Mouse (Mus musculus) naive thymus-derived CD4-positive, alpha-beta T cell, adult 2 months (primary cell): ENCODE data around the gene Wdr75.

ENCODE experiments used
- DNase-seq: peaks from one replicate; pipeline ENCODE4 v3.0.0-alpha.2; 2011; ENCODE audit warnings: low read depth

Wdr75 gene

DNA sequence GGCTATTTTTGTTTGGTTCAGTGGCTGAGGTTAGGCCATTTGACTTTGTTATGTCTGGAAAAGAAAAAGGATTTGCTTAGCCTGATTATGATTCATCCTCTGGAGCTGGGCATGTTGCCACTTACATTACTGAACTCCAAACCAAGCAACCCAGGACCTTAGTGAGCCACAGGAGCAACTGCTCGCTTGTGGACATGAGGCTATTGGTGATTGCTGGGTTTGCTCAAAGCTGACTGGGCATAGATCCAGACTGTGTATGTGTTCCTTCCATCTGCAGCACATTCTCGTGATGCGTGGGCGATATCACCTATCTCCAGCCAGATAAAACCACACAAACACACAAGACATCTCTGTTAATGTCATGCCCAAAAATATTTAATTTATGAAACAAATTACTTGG, 42.8 kb downstream of the Wdr75 start:
- no peak for DNase-seq

DNA sequence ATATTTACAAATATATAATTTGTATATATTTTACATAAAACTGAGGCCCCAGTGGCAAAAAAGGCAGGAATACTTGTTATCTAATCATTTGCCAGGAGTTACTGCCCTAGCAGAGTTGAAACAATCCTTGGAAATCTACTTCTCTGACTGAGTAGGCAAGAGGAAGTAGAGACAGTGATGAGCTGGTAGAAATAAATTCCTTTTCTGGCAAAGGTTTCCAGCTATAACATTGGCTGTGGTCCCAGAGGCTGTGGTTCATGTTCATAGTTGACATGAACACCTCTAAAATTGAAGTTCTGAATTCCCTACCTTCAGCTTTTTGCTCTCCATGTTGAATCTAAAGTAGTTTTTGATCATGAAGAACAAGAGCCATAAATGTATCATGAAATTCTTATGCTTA, 43.3 kb downstream of the Wdr75 start:
- DNase-seq: no peak

DNA sequence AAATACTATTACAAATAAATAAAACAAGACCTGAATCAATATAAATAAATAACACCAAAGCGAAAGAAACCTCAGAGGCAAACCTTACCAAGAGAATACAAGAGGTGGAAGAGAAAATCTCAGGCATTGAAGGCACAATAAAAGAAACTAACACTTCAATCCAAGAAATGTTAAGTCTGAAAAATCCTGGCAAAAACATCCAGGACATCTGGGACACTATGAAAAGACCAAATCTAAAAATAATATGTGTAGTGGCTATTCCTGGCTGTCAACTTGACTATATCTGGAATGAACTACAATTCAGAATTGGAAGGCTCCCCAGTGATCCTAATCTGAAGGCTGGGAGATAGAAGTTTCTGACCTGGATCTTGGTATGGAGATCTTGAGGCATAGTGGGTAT, 50.5 kb downstream of the Wdr75 start:
- DNase-seq: no peak

DNA sequence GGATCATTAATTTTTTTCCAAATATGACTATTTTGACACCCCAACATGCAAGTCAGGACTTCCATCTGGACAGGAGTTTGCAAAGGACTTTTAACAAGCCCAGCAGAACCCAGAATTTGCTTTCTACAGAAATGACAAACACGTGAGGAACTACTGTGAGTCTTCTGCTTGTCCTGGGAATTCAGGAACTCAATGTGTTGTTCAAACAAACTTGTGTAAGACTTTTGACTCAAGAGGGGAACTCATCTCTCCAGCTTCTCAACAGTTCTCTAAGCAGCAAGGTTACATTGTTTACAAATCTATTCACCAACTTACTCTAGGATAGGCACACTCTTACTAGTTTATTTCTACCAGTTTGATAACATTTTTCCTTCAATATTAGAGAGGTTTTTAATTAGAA, 63.1 kb downstream of the Wdr75 start:
- no peak for DNase-seq

DNA sequence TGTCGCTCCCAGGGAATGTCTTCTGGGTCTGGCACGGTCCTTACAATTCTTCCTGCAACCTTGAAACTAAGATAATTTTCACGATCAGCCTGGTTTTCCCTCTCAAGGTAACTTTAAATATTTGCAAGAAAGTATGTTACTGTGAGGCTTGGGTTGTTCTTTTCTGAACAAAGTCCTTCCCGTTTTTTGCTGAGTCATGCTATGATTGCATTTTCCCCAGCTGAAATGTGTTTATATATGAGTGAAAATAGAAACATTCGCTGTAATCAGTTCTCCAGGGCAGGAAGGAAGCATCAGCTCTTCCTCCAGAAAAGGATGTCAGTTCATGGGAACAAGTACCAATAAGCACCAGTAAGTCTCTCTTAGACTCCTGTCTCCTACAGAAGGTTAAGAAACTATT, 65.4 kb downstream of the Wdr75 start:
- no peak for DNase-seq

DNA sequence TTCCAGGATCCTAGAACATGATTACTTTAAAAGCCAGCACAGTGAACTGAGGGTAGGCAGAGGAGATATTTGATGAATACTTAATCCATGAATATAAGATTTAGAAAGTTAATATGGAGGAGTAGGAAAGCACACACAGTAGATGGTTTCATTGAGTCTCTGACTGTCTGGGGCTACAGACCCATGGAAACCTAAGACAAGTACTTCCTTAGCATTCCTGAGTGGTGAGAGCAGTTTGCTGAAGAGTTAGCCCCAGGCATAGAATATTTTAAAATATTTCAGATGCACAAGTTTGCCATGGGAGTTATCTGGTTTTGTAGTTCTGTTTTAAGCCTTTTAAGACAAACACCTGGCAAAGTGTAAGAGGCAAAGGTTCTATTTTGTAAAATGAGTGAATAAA, 66.2 kb downstream of the Wdr75 start:
- DNase-seq: no peak

DNA sequence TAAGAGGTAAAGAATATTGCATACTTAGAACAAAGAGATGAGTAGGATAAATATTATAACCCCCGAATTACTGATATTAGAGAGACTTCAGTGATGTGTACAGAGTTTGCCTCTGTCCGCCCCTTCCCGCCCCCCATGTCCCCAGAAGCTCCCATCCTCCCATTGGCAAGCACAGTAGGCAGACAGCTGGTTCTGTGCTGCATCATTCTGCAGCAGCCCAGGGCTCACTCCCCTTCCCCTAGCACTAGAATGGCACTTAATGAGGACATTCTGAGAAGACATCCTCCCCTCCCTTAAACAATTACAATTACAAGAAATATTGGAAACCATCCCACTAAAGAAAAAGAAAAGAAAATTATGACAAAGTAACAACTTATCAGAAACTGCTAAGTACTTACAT, 68.7 kb downstream of the Wdr75 start:
- DNase-seq: no peak

DNA sequence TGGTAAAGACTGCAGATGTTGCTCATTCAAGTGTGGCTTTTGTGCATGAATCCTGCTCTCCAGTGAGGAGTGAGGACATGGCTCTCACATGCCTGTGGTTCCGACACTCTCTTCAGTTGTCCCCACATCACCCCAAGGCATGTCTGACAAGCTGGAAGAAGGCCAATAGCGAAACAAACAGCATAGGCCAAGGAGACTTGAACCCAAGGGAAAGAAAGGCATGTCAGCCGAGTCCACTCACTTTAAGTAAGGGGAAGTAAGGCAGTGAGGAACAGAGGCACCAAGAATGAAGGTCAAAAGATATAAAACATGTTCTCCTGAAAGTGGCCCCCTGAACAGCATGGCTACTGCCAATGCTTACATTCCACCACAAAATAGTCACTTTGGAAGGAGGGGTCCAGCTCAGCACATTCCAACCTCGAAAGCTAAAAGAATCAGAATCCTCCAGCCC, 69.6 kb downstream of the Wdr75 start:
- DNase-seq: no peak

DNA sequence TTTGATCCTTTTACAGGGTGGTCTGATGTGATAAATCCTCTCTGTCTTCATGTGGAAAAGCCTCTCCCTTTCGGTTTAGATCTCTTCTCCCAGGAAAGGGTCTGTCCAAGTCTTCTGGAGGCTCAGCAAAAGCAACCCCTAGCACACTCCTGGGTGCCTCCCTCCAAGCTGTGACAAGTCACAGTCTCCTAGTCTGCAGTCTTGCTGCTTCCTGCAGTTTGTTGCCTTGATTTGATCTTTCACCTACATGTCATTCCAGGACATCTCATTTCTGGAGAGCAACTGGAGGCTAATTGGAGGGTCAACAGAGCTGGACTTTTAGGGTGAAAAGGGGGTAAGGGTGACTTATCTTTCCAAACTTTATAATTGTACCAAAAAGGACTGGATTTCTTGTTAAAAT, 70.3 kb downstream of the Wdr75 start:
- no peak for DNase-seq

DNA sequence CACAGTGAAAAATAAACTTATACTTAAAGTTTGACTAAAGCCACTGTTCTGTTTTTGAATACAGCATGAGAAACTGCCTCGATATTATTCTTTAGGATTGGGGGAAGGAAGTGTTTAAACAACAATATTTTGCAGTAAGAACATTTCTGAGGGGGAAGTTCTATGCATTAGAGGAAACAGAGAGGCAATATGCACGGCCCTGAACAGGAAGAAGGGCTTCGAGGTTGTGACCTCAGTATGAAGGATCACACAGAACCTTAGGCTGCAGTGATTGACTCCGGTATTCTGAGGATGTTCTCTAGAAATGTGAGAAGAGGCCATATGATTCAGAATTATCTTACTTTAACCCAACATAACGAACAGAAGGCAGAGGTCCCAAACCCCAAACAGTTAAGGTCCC, 70.8 kb downstream of the Wdr75 start:
- no peak for DNase-seq

DNA sequence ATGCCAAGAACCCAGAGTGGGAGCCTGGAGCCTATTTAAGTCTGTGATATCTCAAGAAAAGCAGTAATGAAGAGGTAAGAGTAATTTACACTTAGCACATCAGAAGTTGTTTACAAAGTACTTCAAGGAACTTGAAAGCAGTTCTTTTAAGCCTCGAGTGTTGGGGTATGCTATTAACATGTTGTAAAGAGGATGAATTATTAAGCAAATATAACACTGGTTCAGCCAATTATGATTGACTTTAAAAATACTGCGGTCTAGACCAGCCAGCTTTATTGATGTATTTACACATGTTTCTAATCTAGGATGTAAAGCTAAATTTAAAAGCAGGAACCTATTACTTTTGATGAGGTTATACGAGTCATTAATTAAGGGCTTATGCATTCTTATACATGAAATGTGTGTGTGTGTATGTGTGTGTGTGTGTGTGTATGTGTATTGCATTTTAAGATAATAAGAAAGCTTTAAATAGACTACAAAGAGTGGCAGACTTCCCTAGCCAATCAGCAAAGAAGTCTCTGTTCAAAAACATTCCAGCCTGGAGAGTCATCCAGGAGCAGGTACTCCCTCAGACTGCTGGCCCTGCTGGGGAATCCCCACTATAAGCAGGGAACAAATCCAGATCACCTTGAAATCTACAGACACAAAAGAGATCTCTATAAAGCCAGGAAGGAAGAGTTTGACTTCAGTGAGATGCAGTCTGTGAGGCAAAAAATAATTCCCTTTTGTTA, 71.5 kb downstream of the Wdr75 start:
- DNase-seq: no peak

DNA sequence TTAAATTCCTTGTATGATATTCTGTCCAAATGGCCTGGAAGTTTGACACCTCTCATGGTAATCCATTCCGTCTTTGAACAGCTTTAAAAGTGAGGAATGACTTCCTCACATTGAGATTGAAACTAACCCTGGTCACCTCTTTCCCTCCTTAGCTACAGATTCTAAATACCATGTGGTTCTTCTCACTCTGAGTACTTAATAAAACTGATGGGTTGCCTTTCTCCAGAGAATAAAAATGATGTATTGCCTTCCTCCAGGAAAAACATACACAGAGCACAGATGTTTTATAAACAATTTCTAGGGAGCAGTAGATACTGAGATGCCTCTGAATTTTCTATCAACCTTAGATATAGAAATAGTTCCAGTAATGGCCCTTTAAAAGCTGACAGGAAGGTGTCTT, 73.1 kb downstream of the Wdr75 start:
- no peak for DNase-seq

DNA sequence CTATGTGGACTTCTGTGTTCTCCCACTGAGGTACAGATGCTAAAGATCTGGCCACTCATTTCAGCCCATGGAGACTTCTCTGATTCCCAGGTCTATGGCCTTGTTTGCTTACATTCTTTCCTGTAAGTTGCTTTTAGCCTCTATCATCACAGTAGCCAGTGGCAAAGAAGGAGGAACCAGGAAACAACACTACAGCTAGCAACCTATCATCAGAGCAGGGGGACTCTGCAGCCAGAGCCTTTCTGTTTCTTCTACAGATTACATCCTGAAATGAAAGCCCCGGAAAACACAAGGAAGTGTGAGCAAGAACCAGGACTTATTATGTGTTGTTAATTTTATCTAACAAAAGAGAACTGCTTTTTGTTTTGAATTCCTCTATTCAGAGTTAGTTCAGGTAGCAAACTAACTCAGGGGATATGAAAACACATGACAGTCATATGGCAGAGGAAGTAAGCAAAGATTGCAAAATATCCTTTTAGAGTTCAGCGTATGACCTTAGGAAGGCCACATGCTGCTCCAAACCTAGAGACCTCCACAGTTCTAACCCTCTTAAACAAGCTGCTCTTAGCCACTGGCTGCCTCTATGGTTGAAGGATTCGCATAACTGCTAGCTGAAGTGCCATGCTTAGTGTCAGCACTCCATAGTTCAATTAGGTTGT, 73.6 kb downstream of the Wdr75 start:
- no peak for DNase-seq
